Mouse (Mus musculus) kidney, postnatal 0 days (tissue): ENCODE results near the gene Hrc. TPM values are rescaled to one million over a fixed set of nuclear protein-coding genes. Genes with fewer than 3 reads are reported as not detected.

ENCODE experiments used
- ATAC-seq: fragments of 200-750 bp; cut with Nextera tagmentation; replicated peaks from 2 replicates; pipeline ENCODE4 v1.8.0; 2017; ENCODE audit warnings: low read depth, moderate number of reproducible peaks, moderate TSS enrichment, moderate library complexity; ENCODE audit not compliant: low FRiP score
- DNase-seq: peaks from one replicate; pipeline ENCODE4 v3.0.0-alpha.2; 2016; ENCODE audit warnings: low spot score
- H3K27ac ChIP-seq: fragments of 300-500 bp; sonication (generic); 2 replicates; pipeline ENCODE4 v1.5.1; 2014; ENCODE audit warnings: mild to moderate bottlenecking
- H3K27me3 ChIP-seq: fragments of 300-500 bp; sonication (generic); 2 replicates; pipeline ENCODE4 v1.6.1; 2014; ENCODE audit warnings: low read length, mixed read lengths; ENCODE audit not compliant: insufficient read depth
- H3K36me3 ChIP-seq: fragments of 300-500 bp; sonication (generic); 2 replicates; pipeline ENCODE4 v1.6.1; 2014; ENCODE audit warnings: low read length, mixed read lengths; ENCODE audit not compliant: insufficient read depth
- H3K4me1 ChIP-seq: fragments of 300-500 bp; sonication (generic); replicated peaks from 2 replicates; pipeline ENCODE4 v1.6.1; 2014; ENCODE audit warnings: antibody characterized with exemption, low read length, mixed read lengths; ENCODE audit not compliant: insufficient read depth
- H3K4me2 ChIP-seq: fragments of 300-500 bp; sonication (generic); 2 replicates; pipeline ENCODE4 v1.6.1; 2014; ENCODE audit warnings: mild to moderate bottlenecking, low read length, moderate library complexity, mixed read lengths
- H3K4me3 ChIP-seq: fragments of 300-500 bp; sonication (generic); replicated peaks from 2 replicates; pipeline ENCODE4 v1.5.1; 2014; ENCODE audit warnings: low read depth, low read length
- H3K9ac ChIP-seq: fragments of 300-500 bp; sonication (generic); 2 replicates; pipeline ENCODE4 v1.6.1; 2014; ENCODE audit warnings: low read depth, low read length
- H3K9me3 ChIP-seq: fragments of 300-500 bp; sonication (generic); replicated peaks from 2 replicates; pipeline ENCODE4 v1.6.1; 2016; ENCODE audit warnings: low read length, inconsistent platforms, mixed read lengths
- CTCF ChIP-seq: IDR thresholded peaks from 2 replicates; pipeline ENCODE4 v1.5.1; 2016; ENCODE audit warnings: antibody characterized with exemption, low read depth, mild to moderate bottlenecking, moderate library complexity
- WGBS: fragments of 180-500 bp; shearing (Covaris S2); extraction: QIAGEN DNeasy Blood & Tissue Kit; methylation state at CpG from one replicate; pipeline ENCODE4 v1.1.7; 2014; 5-methylcytosine and 5-hydroxymethylcytosine counted together
- polyA plus RNA-seq: library from polyadenylated mRNA; unstranded; fragments of >200 nt; fragmentation: Nextera tagmentation; extraction: Ambion mirVana; gene quantifications from 2 replicates; pipeline ENCODE4 v1.2.1, GENCODE M21; 2015

Hrc gene
- polyA plus RNA-seq, result 0.75 and 1.1 TPM in 2 replicates

DNA sequence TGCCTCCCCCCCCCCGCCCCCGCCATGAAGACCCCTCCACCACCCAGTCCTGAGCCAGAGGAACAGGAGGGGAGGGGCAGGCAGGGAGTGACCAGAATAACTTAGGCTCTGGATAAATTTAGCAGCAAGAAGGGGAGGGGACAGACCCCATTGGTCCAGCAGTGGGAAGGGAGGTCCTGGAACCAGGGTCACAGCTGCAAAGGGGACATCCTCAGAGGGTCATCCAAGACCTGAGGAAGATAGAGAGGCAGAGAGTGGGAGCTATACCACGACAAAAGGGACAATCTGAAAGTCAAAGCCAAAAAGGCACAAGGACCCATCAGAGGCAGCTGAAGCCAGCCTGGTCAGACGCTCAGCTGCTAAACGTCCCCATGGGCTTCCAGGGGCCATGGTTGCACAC, at the start of gene Hrc:
TSS of gene Hrc (plus strand) at position 235 of the 400 bp plus-strand sequence.
- Histone ChIP-seq H3K27me3 (no peaks in the 10 kb centered on the region), H3K9ac (no peak within 1 kb of the TSS), H3K27ac (peak within 1 kb of the TSS; percentile 15; the same call in 1 of the 2 replicates), H3K4me2 (peak within 1 kb of the TSS; percentile 85; the same call in 1 of the 2 replicates), H3K4me3 (no peak within 1 kb of the TSS), H3K9me3 (no peaks in the 10 kb centered on the region), H3K4me1 (peaks cover 23% of the 10 kb centered on the region), H3K36me3 (no peaks in the 10 kb centered on the region)
- ATAC-seq (no peak), DNase-seq (peak; percentile 46)
- 19% methylated on average over 5 of the region's 5 CpGs for WGBS
- no peak for TF ChIP-seq CTCF

DNA sequence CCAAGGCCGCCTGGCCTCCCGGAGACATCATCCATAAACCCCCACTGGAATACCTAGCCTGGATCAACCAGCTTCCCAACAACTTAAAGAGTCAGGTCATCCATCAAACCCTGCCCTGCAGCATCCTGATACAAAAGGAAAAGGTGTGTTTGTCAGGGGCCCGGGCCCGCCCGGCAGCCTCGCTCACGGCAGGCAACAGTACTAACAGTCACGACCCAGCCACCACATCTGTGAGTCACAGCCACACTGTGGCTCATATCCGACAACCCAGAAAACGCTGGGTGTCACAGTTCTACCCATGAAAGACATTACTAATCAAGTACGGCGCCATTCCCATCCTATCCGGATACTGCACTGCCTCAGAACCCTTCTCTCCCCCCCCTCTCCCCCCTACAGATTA, 48.6 kb upstream of the Hrc start:
- DNase-seq (no peak), ATAC-seq (no peak)
- no peaks in the 10 kb centered on the region for H3K9me3 ChIP-seq
- H3K27me3 ChIP-seq, result no peaks in the 10 kb centered on the region
- no peaks in the 10 kb centered on the region for H3K4me1 ChIP-seq
- TF ChIP-seq CTCF, result no peak
- H3K4me2 ChIP-seq, result no peak overlapping the region
- H3K27ac ChIP-seq, result no peak overlapping the region
- no peaks in the 10 kb centered on the region for H3K36me3 ChIP-seq
- 85% methylated on average over 13 of the region's 13 CpGs for WGBS
- H3K9ac ChIP-seq, result no peak overlapping the region
- no peak overlapping the region for H3K4me3 ChIP-seq

DNA sequence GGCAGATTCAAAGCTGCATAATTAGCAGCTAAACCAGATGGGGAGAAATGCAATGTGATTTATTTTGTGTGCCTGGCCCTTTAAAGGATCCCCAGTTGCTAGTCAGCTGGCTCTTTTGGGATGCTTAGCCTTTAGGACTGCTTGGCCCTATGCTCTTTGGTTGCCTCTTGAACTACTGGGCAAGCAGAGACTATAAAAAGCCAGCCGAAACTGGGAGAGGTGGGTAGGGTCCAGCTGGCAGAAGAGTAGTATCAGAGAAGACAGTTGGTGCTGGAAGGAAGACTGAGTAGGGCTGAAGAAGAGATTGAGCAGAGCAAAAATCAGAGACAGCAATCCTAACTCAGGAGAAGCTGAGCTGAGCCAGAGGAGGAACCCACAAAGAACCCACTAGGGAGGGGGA, 38.5 kb upstream of the Hrc start:
- no peaks in the 10 kb centered on the region for H3K4me1 ChIP-seq
- 46% methylated on average over 1 of the region's 1 CpGs for WGBS
- no peak for ATAC-seq

DNA sequence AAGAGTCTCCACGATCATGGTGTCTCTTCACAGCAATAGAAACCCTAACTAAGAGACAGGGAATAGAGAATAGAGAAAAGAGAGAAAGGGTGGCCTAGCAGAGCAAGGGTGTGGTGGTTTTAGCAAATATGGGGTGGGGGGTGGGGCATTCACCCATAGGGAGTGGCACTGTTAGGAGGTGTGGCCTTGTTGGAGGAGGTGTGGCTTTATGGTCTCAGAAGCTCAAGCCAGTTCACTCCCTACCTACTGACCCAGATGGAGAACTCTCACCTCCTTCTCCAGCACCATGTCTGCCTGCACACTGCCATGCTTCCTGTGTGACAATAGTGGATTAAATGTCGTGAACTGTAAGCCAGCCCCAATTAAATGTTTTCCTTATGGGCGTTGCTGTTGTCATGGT, 37.5 kb upstream of the Hrc start:
- 53% methylated on average over 3 of the region's 3 CpGs for WGBS
- H3K27me3 ChIP-seq, result no peaks in the 10 kb centered on the region
- no peak for TF ChIP-seq CTCF
- no peaks in the 10 kb centered on the region for H3K9me3 ChIP-seq
- no peak overlapping the region for H3K4me3 ChIP-seq
- H3K36me3 ChIP-seq, result no peaks in the 10 kb centered on the region
- no peak overlapping the region for H3K4me2 ChIP-seq
- ATAC-seq (no peak), DNase-seq (no peak)
- H3K4me1 ChIP-seq, result no peaks in the 10 kb centered on the region
- H3K9ac ChIP-seq, result no peak overlapping the region
- H3K27ac ChIP-seq, result no peak overlapping the region

More for the DNA sequence above, 38.5 kb upstream of the Hrc start:
- Histone ChIP-seq H3K36me3 (no peaks in the 10 kb centered on the region), H3K27ac (no peak overlapping the region), H3K4me2 (no peak overlapping the region), H3K9me3 (no peaks in the 10 kb centered on the region), H3K9ac (no peak overlapping the region), H3K27me3 (no peaks in the 10 kb centered on the region), H3K4me3 (no peak overlapping the region)
- TF ChIP-seq CTCF, result no peak
- no peak for DNase-seq

DNA sequence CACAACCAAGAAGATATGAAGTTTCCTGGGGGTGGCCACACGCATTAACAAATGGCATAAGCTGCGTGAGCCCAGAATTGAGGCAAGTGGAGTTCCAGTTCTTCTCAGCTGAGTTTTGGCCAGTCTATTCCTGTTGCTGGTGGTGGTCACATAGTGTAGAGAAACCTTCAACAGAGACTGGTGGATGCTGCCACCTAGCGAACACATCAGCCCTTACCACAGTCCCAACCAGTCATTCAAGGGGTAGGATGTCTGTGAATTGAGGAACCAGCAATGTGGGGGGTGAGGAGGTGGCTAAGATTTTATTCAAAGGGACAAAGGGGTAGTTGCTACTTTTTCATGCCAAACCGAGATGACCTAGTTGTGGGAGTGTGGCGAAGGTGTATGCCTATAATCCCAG, 35.3 kb upstream of the Hrc start:
- peak; percentile 87 for DNase-seq
- 0 out of 2 replicates have a peak overlapping the region, but pooled peaks have one; percentile 13 for H3K9ac ChIP-seq
- no peak overlapping the region for H3K27ac ChIP-seq
- WGBS, result 12% methylated on average over 5 of the region's 5 CpGs
- H3K4me2 ChIP-seq, result no peak overlapping the region
- H3K4me1 ChIP-seq, result no peaks in the 10 kb centered on the region; the same call in 1 of the 2 replicates
- ATAC-seq, result peak; percentile 84
- H3K36me3 ChIP-seq, result peaks cover 7% of the 10 kb centered on the region; the same call in 1 of the 2 replicates
- no peaks in the 10 kb centered on the region for H3K9me3 ChIP-seq
- H3K27me3 ChIP-seq, result no peaks in the 10 kb centered on the region
- no peak overlapping the region for H3K4me3 ChIP-seq
- peak; percentile 89 for TF ChIP-seq CTCF

DNA sequence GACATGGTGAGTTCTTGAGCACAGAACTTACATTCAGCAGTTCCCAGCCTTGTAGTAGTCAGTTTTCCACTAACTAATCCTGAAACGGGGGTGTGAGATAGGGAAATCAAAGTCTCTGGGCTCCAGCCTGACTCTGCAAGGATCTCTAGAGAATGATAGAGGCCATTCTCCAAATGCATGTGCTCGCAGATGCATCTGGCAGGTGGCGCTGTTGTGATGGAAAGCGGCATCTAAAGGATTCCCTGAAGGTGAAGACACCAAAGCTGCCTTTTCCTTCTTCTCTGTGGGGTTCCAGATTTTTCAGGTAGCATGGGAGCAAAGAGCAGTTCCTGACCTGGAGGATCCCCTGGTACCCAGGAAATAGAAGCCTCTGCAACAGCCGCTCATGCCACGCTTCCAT, 34.8 kb upstream of the Hrc start:
- Histone ChIP-seq H3K27ac (no peak overlapping the region), H3K4me1 (no peaks in the 10 kb centered on the region; the same call in 1 of the 2 replicates), H3K4me3 (no peak overlapping the region), H3K4me2 (no peak overlapping the region), H3K36me3 (peaks cover 7% of the 10 kb centered on the region; the same call in 1 of the 2 replicates), H3K9me3 (no peaks in the 10 kb centered on the region), H3K9ac (no peak overlapping the region), H3K27me3 (no peaks in the 10 kb centered on the region)
- peak; percentile 72 for TF ChIP-seq CTCF
- DNase-seq (peak; percentile 70), ATAC-seq (no peak)
- 12% methylated on average over 6 of the region's 6 CpGs for WGBS

DNA sequence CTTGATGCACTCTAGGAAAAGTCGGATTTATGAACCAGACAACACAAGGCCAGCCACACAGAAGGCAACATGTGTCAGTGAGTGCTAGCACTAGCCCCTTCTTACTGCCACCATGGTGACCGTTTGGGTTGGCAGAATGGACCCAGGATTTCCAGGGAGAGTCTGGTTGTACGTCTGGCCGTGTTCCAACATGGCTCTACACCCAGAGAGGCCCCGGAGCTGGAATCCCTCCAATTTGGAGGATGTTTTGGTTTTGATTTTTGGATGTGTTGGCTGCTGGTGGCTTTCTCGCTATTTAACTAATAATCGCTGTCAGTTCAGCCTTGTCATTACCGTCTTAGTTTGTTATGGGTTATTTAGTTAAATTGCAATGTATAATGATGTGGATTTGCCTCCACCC, 32.5 kb upstream of the Hrc start:
- WGBS, result 75% methylated on average over 8 of the region's 8 CpGs

More for the DNA sequence above, 32.5 kb upstream of the Hrc start:
- Histone ChIP-seq H3K4me2 (no peak overlapping the region), H3K4me1 (no peaks in the 10 kb centered on the region; the same call in 1 of the 2 replicates), H3K9me3 (no peaks in the 10 kb centered on the region), H3K36me3 (peaks cover 7% of the 10 kb centered on the region; the same call in 1 of the 2 replicates), H3K9ac (no peak overlapping the region), H3K4me3 (no peak overlapping the region), H3K27me3 (no peaks in the 10 kb centered on the region), H3K27ac (no peak overlapping the region)
- ATAC-seq (no peak), DNase-seq (no peak)
- no peak for TF ChIP-seq CTCF
